Mouse (Mus musculus) A20 (cell line): Measurements from ENCODE around the gene Pigf.

Source experiments
- DNase-seq: peaks from one replicate; pipeline ENCODE4 v3.0.0-alpha.2; 2011; ENCODE audit warnings: low read depth, low spot score

Pigf gene

GRCm38 (mm10) chr17:87036141-87037073, 11.2 kb upstream of the Pigf start:
- peak; percentile 61 for DNase-seq

DNA sequence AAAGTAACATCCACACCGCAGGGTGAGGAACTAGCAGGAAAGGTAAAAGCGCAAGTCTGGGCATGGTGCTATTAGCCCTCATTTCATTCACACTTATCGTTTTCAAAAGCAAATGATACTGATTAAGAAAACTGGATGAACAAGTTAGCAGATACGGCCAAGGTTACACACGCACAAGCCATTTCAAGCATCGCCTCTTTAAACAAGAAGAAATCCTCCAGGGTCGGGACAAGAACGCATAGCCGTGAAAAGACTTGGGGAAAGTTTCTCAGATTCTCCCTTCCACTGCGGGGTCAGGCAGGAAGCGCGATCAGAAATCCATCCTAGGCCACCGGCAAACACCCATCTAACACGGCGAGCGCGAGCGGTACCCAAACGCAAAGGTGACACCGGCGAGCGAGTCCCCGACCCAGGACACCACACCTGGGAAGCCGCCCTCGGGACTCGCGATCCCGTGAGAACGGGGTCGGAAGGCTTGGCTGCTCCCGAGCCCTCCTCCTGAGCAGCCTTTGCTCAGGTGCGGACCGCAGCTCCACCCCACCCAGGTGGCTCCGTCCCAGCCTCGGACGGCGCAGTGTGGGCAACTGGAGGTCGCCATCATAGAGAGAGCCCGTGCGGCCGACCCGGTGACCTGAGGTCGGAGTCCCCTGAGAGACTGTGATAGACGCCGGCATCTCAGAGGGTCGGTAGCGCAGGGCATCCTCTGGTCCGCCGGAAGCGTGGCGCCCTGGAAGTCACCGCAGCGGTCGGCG, 539 bp downstream of the Pigf start:
- no peak for DNase-seq

GRCm38 (mm10) chr17:87019692-87020091, 5.5 kb downstream of the Pigf start:
- DNase-seq: no peak

DNA sequence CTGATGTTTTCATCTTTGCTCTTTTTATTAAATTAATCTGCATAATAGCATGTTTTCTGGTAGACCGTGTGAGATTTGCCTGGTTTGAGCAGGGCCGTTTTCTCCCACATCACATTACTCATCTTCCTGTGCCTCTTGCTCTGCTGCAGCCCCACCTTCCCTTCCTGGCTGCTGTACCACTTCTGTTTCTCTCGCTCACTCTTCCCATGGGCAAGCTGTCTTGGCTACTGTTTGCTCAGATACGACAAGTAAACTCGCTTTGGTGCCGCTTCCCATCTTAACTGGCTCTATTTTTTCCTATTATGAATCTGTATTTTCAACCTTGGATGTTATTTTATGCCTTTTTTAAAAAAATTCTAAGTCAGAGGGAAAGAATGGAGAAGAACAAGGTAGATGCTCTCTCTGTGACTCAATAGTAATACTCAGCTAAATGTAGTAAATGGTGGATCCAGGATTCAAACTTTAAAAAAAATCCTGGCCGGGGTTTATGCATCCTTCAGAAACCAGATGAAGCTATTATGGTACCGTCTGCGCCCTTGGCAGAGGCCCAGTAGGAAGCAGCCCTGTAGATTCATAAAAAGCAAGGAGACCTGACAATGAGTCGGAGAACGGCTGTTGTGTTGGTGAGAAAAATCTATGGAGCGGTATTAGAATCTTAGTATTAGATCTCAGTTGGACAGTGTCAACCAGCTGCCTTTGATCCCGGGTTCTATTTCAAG, 13.7 kb downstream of the Pigf start:
- no peak for DNase-seq

DNA sequence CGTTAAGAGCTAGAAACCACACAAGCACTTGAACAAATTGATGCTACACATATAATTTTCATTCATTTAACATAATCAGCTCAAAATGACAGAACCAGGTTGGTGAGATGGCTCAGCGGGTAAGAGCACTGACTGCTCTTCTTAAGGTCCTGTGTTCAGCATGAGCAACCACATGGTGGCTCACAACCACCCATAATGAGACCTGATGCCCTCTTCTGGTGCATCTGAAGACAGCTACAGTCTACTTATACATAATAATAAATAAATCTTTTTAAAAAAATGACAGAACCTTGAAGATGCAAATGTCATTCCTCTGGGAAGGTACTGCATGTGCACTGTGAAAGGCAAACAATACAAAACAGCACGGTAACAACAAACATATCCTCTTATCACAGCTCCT, 16.3 kb downstream of the Pigf start:
- peak; percentile 36 for DNase-seq

DNA sequence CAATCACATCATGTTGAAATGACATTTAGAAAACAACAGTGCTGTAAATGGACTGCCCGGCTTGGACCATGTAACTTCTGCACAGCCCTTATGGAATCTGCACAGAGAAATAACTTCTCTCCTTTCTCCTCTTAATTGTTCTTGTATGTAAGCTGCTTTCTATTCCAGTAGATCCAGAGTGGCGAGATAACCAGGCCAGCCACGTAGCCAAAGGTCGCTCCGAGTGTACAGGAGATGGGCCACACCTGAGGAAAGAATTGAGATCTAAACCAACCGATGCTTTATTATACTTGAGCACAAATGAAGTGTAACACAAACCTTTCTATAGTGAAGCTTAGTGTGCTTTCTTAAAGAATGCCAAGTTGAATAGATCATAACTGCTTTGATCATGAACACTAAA, 27.9 kb downstream of the Pigf start:
- DNase-seq: no peak

DNA sequence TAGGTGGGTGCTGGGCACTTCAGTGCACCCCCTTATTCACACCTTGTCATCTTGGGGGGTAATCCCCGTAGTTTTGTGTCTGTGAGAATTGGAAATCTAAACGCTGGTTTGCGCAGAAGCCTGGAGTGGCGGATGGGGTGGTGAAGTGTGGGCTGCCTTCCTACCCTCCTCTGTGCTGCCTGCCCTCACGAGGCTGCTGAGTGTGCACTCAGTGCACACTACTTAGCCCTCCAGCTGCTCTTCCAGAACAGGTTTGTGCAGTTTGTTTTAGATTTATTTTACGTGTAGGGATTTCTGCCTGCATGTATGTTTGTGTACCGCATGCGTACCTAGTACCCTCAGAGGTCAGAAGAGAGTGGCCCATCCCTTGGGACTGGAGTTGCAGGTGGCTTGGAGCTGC, 33.9 kb downstream of the Pigf start:
- no peak for DNase-seq

DNA sequence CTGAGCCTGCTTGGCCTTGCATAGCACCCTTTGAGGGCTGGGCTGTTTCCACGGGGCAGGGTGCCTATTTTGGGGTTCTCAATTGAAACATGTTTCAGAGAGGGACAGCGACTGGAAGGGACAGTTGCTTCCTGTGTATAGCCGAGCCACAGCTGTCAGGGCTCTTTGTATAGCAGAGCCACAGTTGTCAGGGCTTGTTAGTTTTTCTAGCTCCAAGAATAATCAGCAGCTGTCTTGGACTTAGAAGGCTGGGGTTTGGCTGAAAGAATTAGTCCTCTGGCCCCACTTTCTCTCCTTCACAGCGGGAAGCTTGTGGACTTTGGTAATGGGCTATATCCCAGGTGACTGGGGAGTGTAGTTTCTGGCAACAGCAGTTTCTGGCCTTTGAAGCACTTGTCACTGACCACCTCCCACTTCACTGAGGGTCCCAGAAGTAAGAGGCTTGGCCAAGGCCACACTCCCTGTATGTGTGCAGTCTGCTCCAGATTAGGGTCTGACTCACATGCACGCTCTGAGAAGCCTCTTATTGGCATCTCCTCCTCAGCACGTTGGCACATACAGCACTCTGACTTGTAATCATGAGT, 36.5 kb downstream of the Pigf start:
- no peak for DNase-seq

- peak; percentile 58 for DNase-seq
Observed at GRCm38 (mm10) chr17:86988161-86988560, 37.0 kb downstream of the Pigf start.

DNA sequence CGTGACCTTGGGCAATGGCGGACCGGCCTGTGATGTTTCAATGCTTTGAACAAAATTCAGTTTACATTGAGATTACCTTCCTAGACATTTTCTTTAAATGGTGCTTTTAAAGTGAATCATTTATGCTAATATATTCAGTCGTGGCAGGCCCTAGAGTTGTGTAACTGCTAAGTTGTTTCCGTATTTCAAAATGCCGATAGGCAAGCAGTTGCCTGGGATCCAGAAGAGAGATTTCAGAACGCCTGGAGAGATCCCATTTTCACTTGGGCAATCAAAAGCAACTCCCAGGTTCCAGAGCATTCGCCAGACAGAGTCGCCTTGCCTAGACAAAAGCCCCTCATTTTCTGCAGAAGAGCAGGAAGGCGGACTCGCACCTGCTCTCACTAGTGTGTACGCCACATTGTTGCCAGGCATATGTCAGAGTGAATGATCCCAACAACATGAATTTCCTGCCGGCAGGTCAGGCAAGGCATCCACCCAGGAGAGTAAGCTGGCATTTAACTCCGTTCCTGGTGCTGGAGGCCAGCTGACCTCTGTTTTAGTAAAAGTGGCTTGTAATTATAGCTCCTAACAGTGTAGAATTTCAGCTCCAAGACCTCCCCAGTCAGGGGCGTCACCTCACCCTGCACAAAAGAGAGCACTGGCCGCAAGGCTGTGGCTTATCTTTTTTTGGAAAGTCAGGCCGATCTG, 38.6 kb downstream of the Pigf start:
- DNase-seq: no peak

GRCm38 (mm10) chr17:86982497-86982896, 42.7 kb downstream of the Pigf start:
- no peak for DNase-seq

- DNase-seq: no peak
Observed at GRCm38 (mm10) chr17:86981701-86982100, 43.5 kb downstream of the Pigf start.

- no peak for DNase-seq
Observed at GRCm38 (mm10) chr17:86981205-86981604, 44.0 kb downstream of the Pigf start.

- DNase-seq: no peak
Observed at GRCm38 (mm10) chr17:86978496-86978895, 46.7 kb downstream of the Pigf start.

GRCm38 (mm10) chr17:86976387-86976786, 48.8 kb downstream of the Pigf start:
- DNase-seq: no peak

DNA sequence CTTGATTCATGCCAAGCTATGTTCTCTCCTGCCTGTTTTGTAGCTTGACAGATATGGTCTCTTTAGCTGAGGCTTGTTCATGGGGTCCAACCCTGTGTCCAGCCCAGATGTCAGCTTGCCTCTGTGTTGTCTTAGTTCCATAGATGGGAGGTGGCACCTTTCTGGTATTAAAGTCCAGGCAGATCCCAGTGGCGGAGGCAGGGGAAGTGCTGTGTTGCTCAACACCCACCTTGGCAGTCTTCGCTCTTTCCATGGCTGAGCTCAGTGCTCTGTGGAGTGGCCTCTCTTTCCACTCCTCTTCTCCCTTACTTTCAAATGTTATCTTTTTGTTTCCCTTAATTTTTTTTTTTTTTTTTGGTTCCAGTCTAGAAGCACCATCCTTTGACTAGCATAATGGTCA, 52.1 kb downstream of the Pigf start:
- DNase-seq: no peak

DNA sequence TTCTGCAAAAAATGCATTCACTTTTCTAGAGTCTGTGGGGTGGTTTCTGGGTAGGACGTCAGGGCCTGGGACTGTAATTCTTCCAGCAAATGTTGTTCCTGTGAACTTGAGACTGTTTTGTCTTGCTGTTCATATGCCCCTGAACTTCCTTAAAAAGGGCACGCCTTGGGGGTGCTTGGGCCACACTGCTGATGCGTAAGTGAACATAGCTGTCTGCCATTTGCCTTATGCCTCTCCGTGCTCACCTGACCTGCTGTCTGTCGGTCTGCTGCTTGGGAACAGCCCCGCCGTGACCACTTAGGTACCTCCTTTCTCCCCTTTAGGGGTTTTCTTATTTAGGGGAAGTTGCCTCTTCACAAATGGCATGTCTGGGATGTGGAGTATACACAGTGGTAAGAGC, 53.3 kb downstream of the Pigf start:
- DNase-seq: no peak

DNA sequence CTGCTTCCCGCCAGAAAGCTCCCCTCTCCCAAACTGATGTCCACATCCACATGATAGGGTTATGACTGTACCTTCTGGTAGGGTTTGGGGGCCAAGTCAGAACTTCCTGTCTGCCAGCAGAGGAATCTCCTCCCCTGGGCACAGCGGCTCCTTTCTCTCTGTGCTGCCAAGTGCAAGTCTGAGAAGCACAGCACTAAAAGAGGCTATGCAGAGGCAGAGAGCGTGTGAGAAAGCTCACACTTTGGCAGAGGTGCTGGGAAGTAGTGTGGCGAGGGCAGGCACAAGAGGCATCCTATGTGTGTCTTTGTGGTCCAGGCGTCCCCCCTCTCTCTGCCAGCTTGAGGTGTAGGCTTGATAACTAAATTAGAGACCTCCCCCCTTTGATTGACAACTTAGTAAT, 54.2 kb downstream of the Pigf start:
- no peak for DNase-seq

GRCm38 (mm10) chr17:86970026-86970750, 55.0 kb downstream of the Pigf start:
- DNase-seq: no peak

GRCm38 (mm10) chr17:86969582-86969981, 55.6 kb downstream of the Pigf start:
- peak; percentile 96 for DNase-seq

DNA sequence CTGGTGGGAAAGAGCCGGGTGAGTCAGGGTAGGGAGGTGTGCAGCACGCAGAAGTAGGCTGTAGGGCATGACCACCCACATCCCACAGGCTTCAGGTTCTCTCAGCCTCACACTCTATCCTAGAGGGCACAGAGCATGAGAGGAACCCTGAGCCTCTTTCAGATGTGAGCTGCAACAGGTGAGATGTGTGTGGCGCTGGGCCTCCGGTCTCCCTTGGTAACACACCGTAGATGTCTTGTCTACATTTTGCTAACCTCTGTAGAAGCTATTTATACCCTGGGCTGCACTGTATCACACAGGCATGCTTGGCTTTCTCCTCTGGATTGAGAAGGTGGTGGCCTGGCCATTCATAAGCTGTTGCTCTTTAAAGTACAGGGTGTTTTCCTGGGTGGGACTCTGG, 56.6 kb downstream of the Pigf start:
- peak; percentile 73 for DNase-seq
